Mouse (Mus musculus) MEL (cell line): ENCODE measurements around the gene Plxnc1. TPM values are rescaled to one million over a fixed set of nuclear protein-coding genes. Genes with fewer than 3 reads are reported as not detected.

Experiments used
- DNase-seq: peaks from one replicate; pipeline ENCODE4 v3.0.0; 2011; ENCODE audit warnings: low read depth, low spot score
- H3K27ac ChIP-seq: 2 replicates; pipeline ENCODE4 v1.5.1; 2012; ENCODE audit warnings: low read depth, mild to moderate bottlenecking, control low read depth, low read length, moderate library complexity; ENCODE audit not compliant: control insufficient read depth
- H3K27me3 ChIP-seq, 2 experiments: fragments of 150-350 bp in 1 of 2; sonication (generic) in 1 of 2; 2 replicates each; pipeline ENCODE4 v1.6.1; 2012; ENCODE audit warnings: low read length in 2 of 2, mild to moderate bottlenecking in 2 of 2, improper control_type of control experiment in 1 of 2, moderate library complexity in 1 of 2; ENCODE audit not compliant: insufficient read depth in 2 of 2, control insufficient read depth in 1 of 2
- H3K36me3 ChIP-seq, 2 experiments: 2 replicates each; pipeline ENCODE4 v1.6.1; 2012 to 2014; ENCODE audit warnings: low read length in 2 of 2, improper control_type of control experiment in 1 of 2, inconsistent platforms in 1 of 2, mild to moderate bottlenecking in 1 of 2; ENCODE audit not compliant: insufficient read depth in 2 of 2, control insufficient read depth in 1 of 2
- H3K4me1 ChIP-seq, 2 experiments: fragments of 150-350 bp in 1 of 2; sonication (generic) in 1 of 2; 2 replicates each; pipeline ENCODE4 v1.6.1; 2012; ENCODE audit warnings: low read length in 2 of 2, improper control_type of control experiment in 1 of 2, mild to moderate bottlenecking in 1 of 2; ENCODE audit not compliant: insufficient read depth in 2 of 2, control insufficient read depth in 1 of 2
- H3K4me3 ChIP-seq, 2 experiments: fragments of 150-350 bp in 1 of 2; sonication (generic) in 1 of 2; 2 replicates each; pipeline ENCODE4 v1.5.1; 2012; ENCODE audit warnings: low read depth in 2 of 2, low read length in 2 of 2, mild to moderate bottlenecking in 2 of 2, moderate library complexity in 2 of 2, control low read depth in 1 of 2, improper control_type of control experiment in 1 of 2; ENCODE audit not compliant: control insufficient read depth in 1 of 2, insufficient read depth in 1 of 2
- H3K79me2 ChIP-seq: 2 replicates; pipeline ENCODE4 v1.6.1; 2012; ENCODE audit warnings: mild to moderate bottlenecking, low read length, moderate library complexity; ENCODE audit not compliant: control insufficient read depth, poor library complexity, insufficient read depth
- H3K9ac ChIP-seq: 2 replicates; pipeline ENCODE4 v1.6.1; 2012; ENCODE audit warnings: low read depth, mild to moderate bottlenecking, control low read depth, low read length, moderate library complexity; ENCODE audit not compliant: control insufficient read depth, poor library complexity, severe bottlenecking
- H3K9me3 ChIP-seq: fragments of 150-350 bp; sonication (generic); replicated peaks from 2 replicates; pipeline ENCODE4 v1.6.1; 2012; ENCODE audit warnings: mild to moderate bottlenecking, low read length, improper control_type of control experiment, moderate library complexity; ENCODE audit not compliant: insufficient read depth
- BHLHE40 ChIP-seq: IDR thresholded peaks from 2 replicates; pipeline ENCODE4 v1.6.1; 2012; ENCODE audit warnings: low read depth, mild to moderate bottlenecking, inconsistent platforms, low read length, improper control_type of control experiment, borderline replicate concordance
- CHD1 ChIP-seq: IDR thresholded peaks from 2 replicates; pipeline ENCODE4 v1.6.1; 2012; ENCODE audit warnings: low read depth, mild to moderate bottlenecking, inconsistent platforms, low read length, improper control_type of control experiment
- E2F4 ChIP-seq: IDR thresholded peaks from 2 replicates; pipeline ENCODE4 v1.6.1; 2011; ENCODE audit warnings: low read depth, low read length, improper control_type of control experiment, borderline replicate concordance
- ELF1 ChIP-seq: IDR thresholded peaks from 2 replicates; pipeline ENCODE4 v1.6.1; 2014; ENCODE audit warnings: low read depth, mild to moderate bottlenecking, inconsistent platforms, low read length, improper control_type of control experiment, moderate library complexity
- EP300 ChIP-seq, 2 experiments: IDR thresholded peaks; 2 replicates each; pipeline ENCODE4 v1.6.1; 2011; ENCODE audit warnings: improper control_type of control experiment in 2 of 2, low read length in 2 of 2, low read depth in 1 of 2, mild to moderate bottlenecking in 1 of 2
- ETS1 ChIP-seq: IDR thresholded peaks from 2 replicates; pipeline ENCODE4 v1.6.1; 2012; ENCODE audit warnings: low read depth, mild to moderate bottlenecking, inconsistent platforms, low read length, improper control_type of control experiment, moderate library complexity
- GATA1 ChIP-seq: IDR thresholded peaks from 2 replicates; pipeline ENCODE4 v1.6.1; 2011; ENCODE audit warnings: low read depth, low read length, improper control_type of control experiment
- JUND ChIP-seq: IDR thresholded peaks from 2 replicates; pipeline ENCODE4 v1.6.1; 2011; ENCODE audit warnings: low read depth, mild to moderate bottlenecking, improper control_type of control experiment, low read length
- MAX ChIP-seq: IDR thresholded peaks from 2 replicates; pipeline ENCODE4 v1.6.1; 2011; ENCODE audit warnings: low read length, improper control_type of control experiment
- MAZ ChIP-seq: IDR thresholded peaks from 2 replicates; pipeline ENCODE4 v1.6.1; 2012; ENCODE audit warnings: low read depth, mild to moderate bottlenecking, inconsistent platforms, low read length, improper control_type of control experiment
- MXI1 ChIP-seq: IDR thresholded peaks from 2 replicates; pipeline ENCODE4 v1.6.1; 2011; ENCODE audit warnings: mild to moderate bottlenecking, low read depth, low read length, improper control_type of control experiment
- MYB ChIP-seq: IDR thresholded peaks from 2 replicates; pipeline ENCODE4 v1.6.1; 2011; ENCODE audit warnings: mild to moderate bottlenecking, low read depth, low read length, improper control_type of control experiment
- POLR2A ChIP-seq, 2 experiments: IDR thresholded peaks; 2 replicates each; pipeline ENCODE4 v1.6.1; 2011 to 2012; ENCODE audit warnings: low read length in 2 of 2, mild to moderate bottlenecking in 2 of 2, control low read depth in 1 of 2, improper control_type of control experiment in 1 of 2, low read depth in 1 of 2, moderate library complexity in 1 of 2; ENCODE audit not compliant: control insufficient read depth in 1 of 2, insufficient read depth in 1 of 2, poor library complexity in 1 of 2
- POLR2AphosphoS2 ChIP-seq: IDR thresholded peaks from 2 replicates; pipeline ENCODE4 v1.6.1; 2011; ENCODE audit warnings: low read length, improper control_type of control experiment
- RCOR1 ChIP-seq: IDR thresholded peaks from 2 replicates; pipeline ENCODE4 v1.6.1; 2012; ENCODE audit warnings: low read depth, mild to moderate bottlenecking, inconsistent platforms, low read length, improper control_type of control experiment
- SIN3A ChIP-seq: IDR thresholded peaks from 2 replicates; pipeline ENCODE4 v1.6.1; 2012; ENCODE audit warnings: low read length, improper control_type of control experiment, inconsistent platforms
- TBP ChIP-seq: IDR thresholded peaks from 2 replicates; pipeline ENCODE4 v1.8.0; 2011; ENCODE audit warnings: low read depth, low read length, improper control_type of control experiment
- TCF12 ChIP-seq: IDR thresholded peaks from 2 replicates; pipeline ENCODE4 v1.6.1; 2014; ENCODE audit warnings: low read depth, mild to moderate bottlenecking, inconsistent platforms, low read length, improper control_type of control experiment, moderate library complexity
- USF1 ChIP-seq: IDR thresholded peaks from 2 replicates; pipeline ENCODE4 v1.6.1; 2014; ENCODE audit warnings: low read depth, mild to moderate bottlenecking, inconsistent platforms, low read length, improper control_type of control experiment, moderate library complexity
- USF2 ChIP-seq, 2 experiments: IDR thresholded peaks; 2 replicates each; pipeline ENCODE4 v1.6.1; 2011 to 2012; ENCODE audit warnings: improper control_type of control experiment in 2 of 2, low read length in 2 of 2, borderline replicate concordance in 1 of 2, inconsistent platforms in 1 of 2, low read depth in 1 of 2, mild to moderate bottlenecking in 1 of 2; ENCODE audit not compliant: insufficient read depth in 1 of 2
- ZC3H11A ChIP-seq: IDR thresholded peaks from 2 replicates; pipeline ENCODE4 v1.6.1; 2012; ENCODE audit warnings: low read depth, mild to moderate bottlenecking, inconsistent platforms, low read length, improper control_type of control experiment
- ZKSCAN1 ChIP-seq: IDR thresholded peaks from 2 replicates; pipeline ENCODE4 v1.6.1; 2012; ENCODE audit warnings: low read depth, mild to moderate bottlenecking, inconsistent platforms, low read length, improper control_type of control experiment, moderate library complexity
- ZNF384 ChIP-seq: IDR thresholded peaks from 2 replicates; pipeline ENCODE4 v1.6.1; 2012; ENCODE audit warnings: low read depth, mild to moderate bottlenecking, inconsistent platforms, low read length, improper control_type of control experiment
- polyA plus RNA-seq, 2 experiments: library from polyadenylated mRNA; stranded (reverse) in 1 of 2; unstranded in 1 of 2; fragments of >175 nt in 1 of 2; fragments of >200 nt in 1 of 2; gene quantifications; 2 replicates each; pipeline versions ENCODE4 v1.2.1 to v1.2.4; 2012; ENCODE audit warnings: low replicate concordance in 2 of 2, low read depth in 1 of 2; ENCODE audit not compliant: insufficient read length in 2 of 2, insufficient read depth in 1 of 2, missing spikeins in 1 of 2
- total RNA-seq: library from RNA; depleted of rRNA; stranded (reverse); fragments of 300-350 nt; gene quantifications from 2 replicates; pipeline ENCODE4 v1.2.3, GENCODE M21; 2012

The Plxnc1 gene
- total and polyA plus RNA-seq, 3 experiments = 15.1 to 30.1 TPM; not detected in 1

DNA sequence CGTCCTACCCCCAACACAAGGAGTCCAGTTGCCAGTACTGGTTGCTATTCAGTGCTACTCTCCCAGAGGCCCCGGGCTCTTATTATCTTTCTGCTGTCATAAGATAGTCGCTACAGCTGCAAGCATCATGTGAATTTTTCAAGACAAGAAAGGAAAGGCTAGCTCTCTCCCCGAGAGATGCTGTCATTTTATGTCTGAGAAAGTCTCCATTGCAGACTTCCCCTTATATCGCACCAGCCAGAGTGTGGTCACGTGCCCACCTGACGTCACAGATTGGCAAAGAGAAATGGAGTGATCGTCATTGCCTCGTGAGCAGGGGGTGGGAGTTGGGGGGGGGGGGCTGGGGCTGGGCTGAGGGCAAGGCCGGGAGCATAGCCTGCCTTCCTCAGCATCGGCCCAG lies 16.6 kb upstream of the Plxnc1 start:
- peak; percentile 85 for DNase-seq
- Histone ChIP-seq H3K9me3 (no peaks in the 10 kb centered on the region), H3K36me3 (peaks cover 0 to 13% of the 10 kb centered on the region in 2 experiments; a peak in 2 of 4 replicates), H3K4me1 (peaks cover 2 to 28% of the 10 kb centered on the region in 2 experiments), H3K27me3 (no peaks in the 10 kb centered on the region), H3K79me2 (no peaks in the 10 kb centered on the region), H3K4me3 (peak overlapping the region; percentile 34 to 39; a peak in 3 of 4 replicates), H3K9ac (peak overlapping the region; percentile 35; the same call in 1 of the 2 replicates), H3K27ac (peak overlapping the region; percentile 64)
- TF ChIP-seq ZKSCAN1 = no peak
- 0 out of 2 replicates have a peak, but pooled peaks have one; percentile 19 for TF ChIP-seq GATA1
- no peak for TF ChIP-seq E2F4
- TF ChIP-seq MAZ = no peak
- TF ChIP-seq BHLHE40 = peak; percentile 91
- peak; percentile 32 to 41; a peak in 1 of 4 replicates for TF ChIP-seq EP300 (IDR thresholded peaks at IDR 0.05; ENCODE audit: low read depth in 1 of 2, low read length in 2 of 2)
- TF ChIP-seq MAX = peak; percentile 93
- TF ChIP-seq POLR2AphosphoS2 = no peak
- TF ChIP-seq USF1 = peak; percentile 96
- peak; percentile 70 to 92 for TF ChIP-seq USF2 (IDR thresholded peaks at IDR 0.05; ENCODE audit: borderline replicate concordance in 1 of 2, insufficient read depth in 1 of 2, low read depth in 1 of 2, low read length in 2 of 2)
- TF ChIP-seq ETS1 = peak; percentile 89
- TF ChIP-seq RCOR1 = no peak
- no peak for TF ChIP-seq CHD1
- TF ChIP-seq MXI1 = 0 out of 2 replicates have a peak, but pooled peaks have one; percentile 19
- TF ChIP-seq MYB = no peak
- TF ChIP-seq SIN3A = peak; percentile 56
- TF ChIP-seq ZNF384 = no peak
- no peak for TF ChIP-seq TCF12
- TF ChIP-seq ZC3H11A = no peak
- peak; percentile 68; the same call in 1 of the 2 replicates for TF ChIP-seq TBP
- TF ChIP-seq JUND = no peak
- TF ChIP-seq ELF1 = no peak
- TF ChIP-seq POLR2A (IDR thresholded peaks at IDR 0.05; ENCODE audit: control insufficient read depth in 1 of 2, insufficient read depth in 1 of 2, low read depth in 1 of 2, low read length in 2 of 2, poor library complexity in 1 of 2) = no peak
